Mouse (Mus musculus) neutrophil, adult 5-6 weeks (primary cell): ENCODE results near the gene Ppid. TPM values are rescaled to one million over a fixed set of nuclear protein-coding genes. Genes with fewer than 3 reads are reported as not detected.

Source experiments
- ATAC-seq: fragments of 151-379, 151-347 bp; 2 replicates; pipeline ENCODE4 v1.8.0; 2017; ENCODE audit warnings: mild to moderate bottlenecking, moderate TSS enrichment; ENCODE audit not compliant: insufficient number of reproducible peaks, poor library complexity, low FRiP score, severe bottlenecking; ENCODE audit errors: extremely low read depth
- total RNA-seq: library from RNA; stranded (forward); fragments of 200-1000 nt; gene quantifications from 2 replicates; pipeline ENCODE4 v1.2.3, GENCODE M21; 2017

The Ppid gene
- total RNA-seq, 1 experiment from 2014 or later, result 110 TPM

DNA sequence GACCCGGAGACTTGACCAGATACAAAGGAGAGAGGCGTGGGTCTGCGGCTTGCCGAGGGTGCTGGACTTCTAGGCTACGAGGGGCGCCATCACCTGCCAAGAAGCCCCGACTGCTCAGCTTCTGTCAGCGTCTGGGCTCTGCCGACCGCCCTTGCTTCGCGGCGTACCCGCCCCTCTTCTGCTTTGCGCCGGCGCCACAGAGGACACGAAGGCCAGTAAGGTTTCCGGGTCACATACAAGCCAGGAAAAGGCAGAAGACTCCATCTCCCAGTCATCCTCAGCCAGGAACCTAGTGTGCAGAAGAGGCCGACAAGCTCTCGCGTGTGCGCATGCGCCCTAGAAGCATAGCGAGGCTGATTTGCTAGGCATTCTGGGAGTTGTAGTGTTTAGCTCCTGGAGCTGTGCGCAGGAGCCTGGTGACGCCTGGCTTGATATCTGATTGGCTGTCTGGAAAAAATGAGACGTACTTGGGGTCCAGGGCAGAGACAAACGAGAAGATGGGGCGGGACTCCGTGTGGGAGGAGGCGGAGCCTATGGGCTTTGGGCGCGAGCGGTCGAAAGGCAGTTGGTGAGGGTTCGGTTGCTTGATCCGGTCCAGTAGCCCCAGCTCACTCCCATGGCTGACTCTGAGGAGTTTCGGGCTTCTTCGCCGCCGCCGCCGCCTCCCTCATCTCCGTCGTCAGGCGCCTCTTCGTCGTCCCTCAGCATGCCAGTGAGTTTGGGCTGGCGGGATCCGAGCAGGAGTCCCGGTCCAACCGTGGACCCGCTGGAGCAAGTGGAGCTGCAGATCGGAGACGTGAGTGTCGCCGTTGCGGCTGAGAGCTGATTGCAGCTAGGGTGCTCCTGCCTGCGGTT lies 37.6 kb downstream of the Ppid start, which contains the start of gene 4930579G24Rik:
Gene 4930579G24Rik, plus strand, starts transcription at position 519 of the 855 bp plus-strand sequence.
- peak; percentile 95 for ATAC-seq

GRCm38 (mm10) chr3:79629416-79629730 lies 38.2 kb downstream of the Ppid start, which contains the start of gene Etfdh:
TSS of gene Etfdh (minus strand) at chr3:79629500.
- ATAC-seq, result no peak

DNA sequence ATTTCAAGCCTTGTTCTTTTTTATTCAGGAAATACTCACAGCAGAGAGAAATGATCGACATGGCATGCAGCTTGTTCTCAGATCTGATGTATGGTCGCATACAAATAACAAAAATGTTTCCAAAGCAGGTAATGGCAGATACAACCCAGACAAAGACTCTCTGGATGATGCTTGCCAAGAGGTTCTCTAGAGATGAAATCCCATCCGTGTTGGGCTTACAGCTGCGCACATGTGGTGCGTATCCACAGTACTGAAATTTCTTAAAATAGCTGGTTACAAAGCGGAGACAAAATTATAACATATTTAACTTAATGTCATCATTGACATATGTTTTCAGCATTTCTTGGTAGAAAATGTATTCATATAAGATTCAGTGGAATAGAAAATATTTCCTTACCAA lies 61.0 kb downstream of the Ppid start:
- ATAC-seq, result no peak

Other genes starting within 250 kb of the Ppid start
- 19.4 and 19.8 TPM in 2 replicates for gene Fnip2, start 23.5 kb upstream of the Ppid start, total RNA-seq
- 1.4 and 3.9 TPM in 2 replicates for gene 4930579G24Rik, start 37.7 kb downstream of the Ppid start, total RNA-seq
- gene Etfdh, start 38.2 kb downstream of the Ppid start, total RNA-seq, result 42.9 and 46.4 TPM in 2 replicates
- not detected in 2 replicates for gene Rxfp1, start 146.5 kb downstream of the Ppid start, total RNA-seq